Mouse (Mus musculus): ENCODE data around the gene Gm10644. TPM values are rescaled to one million over a fixed set of nuclear protein-coding genes. Genes with fewer than 3 reads are reported as not detected.
"Not testable (repeated sequence)": the region's sequence is repeated elsewhere in the genome, so short reads cannot be mapped to it uniquely, and the experiment has no call there.

The Gm10644 gene
- polyA plus RNA-seq, 1 experiment from 2014 or later: 0.82 TPM

- no peak for DNase-seq (ENCODE audit: low read depth, low spot score)
- no peaks in the 10 kb centered on the region for H3K27me3 ChIP-seq
- TF ChIP-seq CTCF (IDR thresholded peaks at IDR 0.05): no peak
- ATAC-seq: peak; percentile 34
- in situ Hi-C loops (cut with MboI; ENCODE audit: low pct_unique_long_range_greater_than_20kb): no loop called here
- POLR2A ChIA-PET: no interaction called here
- CTCF ChIA-PET: interaction anchor here (0.9 kb wide), 1 partner anchor 9 kb away, joined by 4 read pairs; no protein-coding TSS in a partner anchor
Measured at GRCm38 (mm10) chr8:83997511-83998141, 42.6 kb upstream of the Gm10644 start, which contains the start of gene Samd1. Gene Samd1 (plus strand): TSS chr8:83997672.

- ChIA-PET CTCF (interaction anchor here (0.9 kb wide), 1 partner anchor 9 kb away, joined by 4 read pairs; no protein-coding TSS in a partner anchor), POLR2A (no interaction called here)
- H3K27me3 ChIP-seq: no peaks in the 10 kb centered on the region
- ATAC-seq (peak; percentile 44), DNase-seq (ENCODE audit: low read depth, low spot score) (no peak)
- in situ Hi-C loops (cut with MboI; ENCODE audit: low pct_unique_long_range_greater_than_20kb): no loop called here
- no peak for TF ChIP-seq CTCF (IDR thresholded peaks at IDR 0.05)
Measured at GRCm38 (mm10) chr8:83996567-83997505, 41.8 kb upstream of the Gm10644 start.

GRCm38 (mm10) chr8:83995973-83996372, 41.0 kb upstream of the Gm10644 start:
- in situ Hi-C loops (cut with MboI; ENCODE audit: low pct_unique_long_range_greater_than_20kb): no loop called here
- DNase-seq (ENCODE audit: low read depth, low spot score): no peak
- H3K27me3 ChIP-seq: no peaks in the 10 kb centered on the region
- ChIA-PET CTCF (no interaction called here), POLR2A (no interaction called here)
- TF ChIP-seq CTCF (IDR thresholded peaks at IDR 0.05): no peak
- ATAC-seq: no peak

- TF ChIP-seq CTCF (IDR thresholded peaks at IDR 0.05): no peak
- no peaks in the 10 kb centered on the region for H3K27me3 ChIP-seq
- in situ Hi-C loops (cut with MboI; ENCODE audit: low pct_unique_long_range_greater_than_20kb): no loop called here
- DNase-seq (ENCODE audit: low read depth, low spot score) (no peak), ATAC-seq (no peak)
- ChIA-PET CTCF (interaction anchor here (1.1 kb wide), 1 partner anchor 8 kb away, joined by 3 read pairs; no protein-coding TSS in a partner anchor), POLR2A (interaction anchor here (0.6 kb wide), 1 partner anchor 1569 kb away, joined by 4 read pairs; no protein-coding TSS in a partner anchor)
Measured at GRCm38 (mm10) chr8:83994030-83994429, 39.0 kb upstream of the Gm10644 start.

- no peaks in the 10 kb centered on the region for H3K27me3 ChIP-seq
- TF ChIP-seq CTCF (IDR thresholded peaks at IDR 0.05): no peak
- POLR2A ChIA-PET: no interaction called here
- DNase-seq (ENCODE audit: low read depth, low spot score): no peak
- CTCF ChIA-PET: interaction anchor here (1.2 kb wide), 1 partner anchor 17 kb away, joined by 4 read pairs; no protein-coding TSS in a partner anchor
- no peak for ATAC-seq
- in situ Hi-C loops (cut with MboI; ENCODE audit: low pct_unique_long_range_greater_than_20kb): no loop called here
Measured at GRCm38 (mm10) chr8:83992488-83992887, 37.5 kb upstream of the Gm10644 start.

- ATAC-seq (no peak), DNase-seq (ENCODE audit: low read depth, low spot score) (no peak)
- POLR2A ChIA-PET: no interaction called here
- in situ Hi-C loops (cut with MboI; ENCODE audit: low pct_unique_long_range_greater_than_20kb): no loop called here
- CTCF ChIA-PET: no interaction called here
- TF ChIP-seq CTCF (IDR thresholded peaks at IDR 0.05): no peak
- H3K27me3 ChIP-seq: no peaks in the 10 kb centered on the region
Measured at GRCm38 (mm10) chr8:83990170-83990569, 35.2 kb upstream of the Gm10644 start.

- H3K27me3 ChIP-seq: no peaks in the 10 kb centered on the region
- ChIA-PET CTCF (no interaction called here), POLR2A (interaction anchor here (0.6 to 1.0 kb wide), 2 partner anchors 12 to 88 kb away, joined by 3 to 5 read pairs; no protein-coding TSS in a partner anchor)
- in situ Hi-C loops (cut with MboI; ENCODE audit: low pct_unique_long_range_greater_than_20kb): no loop called here
- ATAC-seq (no peak), DNase-seq (ENCODE audit: low read depth, low spot score) (no peak)
- TF ChIP-seq CTCF (IDR thresholded peaks at IDR 0.05): no peak
Measured at GRCm38 (mm10) chr8:83989243-83989642, 34.2 kb upstream of the Gm10644 start.

GRCm38 (mm10) chr8:83983222-83983621, 28.2 kb upstream of the Gm10644 start:
- DNase-seq (ENCODE audit: low read depth, low spot score); POLR2A ChIA-PET; ATAC-seq; in situ Hi-C loops (cut with MboI; ENCODE audit: low pct_unique_long_range_greater_than_20kb); H3K27me3 ChIP-seq; CTCF ChIA-PET: not testable (repeated sequence)

GRCm38 (mm10) chr8:83982449-83982848, 27.4 kb upstream of the Gm10644 start:
- no peak for ATAC-seq
- no peak for TF ChIP-seq CTCF (IDR thresholded peaks at IDR 0.05)
- H3K27me3 ChIP-seq: no peaks in the 10 kb centered on the region
- in situ Hi-C loops (cut with MboI; ENCODE audit: low pct_unique_long_range_greater_than_20kb): no loop called here
- POLR2A ChIA-PET: no interaction called here
- DNase-seq (ENCODE audit: low read depth, low spot score): no peak
- CTCF ChIA-PET: no interaction called here

GRCm38 (mm10) chr8:83981533-83981932, 26.5 kb upstream of the Gm10644 start:
- TF ChIP-seq CTCF (IDR thresholded peaks at IDR 0.05): no peak
- ChIA-PET CTCF (no interaction called here), POLR2A (no interaction called here)
- DNase-seq (ENCODE audit: low read depth, low spot score) (no peak), ATAC-seq (no peak)
- in situ Hi-C loops (cut with MboI; ENCODE audit: low pct_unique_long_range_greater_than_20kb): no loop called here
- H3K27me3 ChIP-seq: no peaks in the 10 kb centered on the region

- ChIA-PET CTCF (no interaction called here), POLR2A (no interaction called here)
- TF ChIP-seq CTCF (IDR thresholded peaks at IDR 0.05): no peak
- H3K27me3 ChIP-seq: no peaks in the 10 kb centered on the region
- DNase-seq (ENCODE audit: low read depth, low spot score): no peak
- ATAC-seq: no peak
- in situ Hi-C loops (cut with MboI; ENCODE audit: low pct_unique_long_range_greater_than_20kb): no loop called here
Measured at GRCm38 (mm10) chr8:83980845-83981244, 25.8 kb upstream of the Gm10644 start.

Measured in Patski (cell line).